Mouse (Mus musculus) mouse embryonic stem cell (cell line): Measurements from ENCODE around the gene Hal.

Experiments
- in situ Hi-C, 2 experiments: fragments of 300-500 bp; cut with MboI; formaldehyde crosslinking; loops; 1 replicate in 1 of 2; 3 replicates in 1 of 2; pipeline ENCODE4 v1.14.3; 2019 to 2020; ENCODE audit warnings: low sequenced_read_pairs in 2 of 2, low pct_unique_long_range_greater_than_20kb in 1 of 2, mixed read lengths in 1 of 2; ENCODE audit not compliant: unreplicated experiment in 1 of 2

Hal gene

DNA sequence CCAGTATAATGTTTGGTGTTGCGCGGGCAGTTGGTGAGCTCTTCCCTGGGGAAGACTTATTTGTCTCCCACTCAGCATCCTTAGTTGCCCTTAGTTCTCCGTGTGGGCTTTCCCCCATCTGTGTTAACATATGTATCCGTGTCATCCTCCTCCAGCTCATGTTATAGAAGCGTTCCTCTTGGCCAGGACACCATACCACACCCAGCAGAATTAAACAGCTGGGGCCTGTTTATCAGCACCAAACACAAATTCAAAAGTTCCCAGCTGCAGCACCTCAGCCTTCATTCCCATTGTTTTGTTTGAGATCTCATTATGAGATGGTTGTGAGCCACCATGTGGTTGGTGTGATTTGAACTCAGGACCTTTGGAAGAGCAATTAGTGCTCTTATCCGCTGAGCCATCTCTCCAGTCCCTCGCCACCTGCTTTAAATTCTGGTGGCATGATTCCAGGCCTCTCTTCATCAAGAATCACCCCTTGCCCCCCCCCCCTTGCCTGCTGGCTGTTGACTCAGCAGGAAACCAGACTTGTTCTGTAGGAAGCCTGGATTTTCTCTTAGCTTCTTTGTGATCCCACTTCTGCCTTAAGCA, 19.9 kb downstream of the Hal start:
- in situ Hi-C loops = no loop called here

DNA sequence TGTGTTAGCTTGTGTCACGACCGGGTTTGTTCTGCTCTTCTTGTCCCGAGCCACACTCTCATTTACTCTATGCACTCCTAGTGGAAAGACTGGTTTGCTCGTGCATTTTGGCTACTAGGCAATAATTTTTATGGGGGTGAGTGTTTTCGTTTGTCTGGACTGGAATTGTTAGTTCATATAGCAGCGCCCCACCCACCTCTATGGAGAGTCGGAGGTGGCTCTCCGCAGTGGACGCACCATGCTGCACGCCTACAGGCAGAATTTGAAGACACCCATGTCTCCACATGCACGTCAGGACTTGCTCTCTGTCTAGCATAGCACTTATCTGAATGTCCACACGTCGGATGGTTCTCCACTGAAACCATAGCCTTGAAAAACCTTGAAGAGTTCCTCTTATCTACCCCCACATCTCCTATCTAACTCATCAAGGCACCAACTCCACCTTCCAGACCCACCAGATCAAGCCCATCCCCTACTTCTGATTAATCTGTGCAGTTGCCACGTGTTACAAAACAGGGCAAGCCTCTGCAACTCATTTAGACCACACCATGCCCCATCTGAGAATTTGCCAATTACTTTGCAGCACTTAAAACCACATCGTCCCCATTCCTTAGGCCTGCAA, 21.1 kb downstream of the Hal start:
- in situ Hi-C loops = no loop called here

DNA sequence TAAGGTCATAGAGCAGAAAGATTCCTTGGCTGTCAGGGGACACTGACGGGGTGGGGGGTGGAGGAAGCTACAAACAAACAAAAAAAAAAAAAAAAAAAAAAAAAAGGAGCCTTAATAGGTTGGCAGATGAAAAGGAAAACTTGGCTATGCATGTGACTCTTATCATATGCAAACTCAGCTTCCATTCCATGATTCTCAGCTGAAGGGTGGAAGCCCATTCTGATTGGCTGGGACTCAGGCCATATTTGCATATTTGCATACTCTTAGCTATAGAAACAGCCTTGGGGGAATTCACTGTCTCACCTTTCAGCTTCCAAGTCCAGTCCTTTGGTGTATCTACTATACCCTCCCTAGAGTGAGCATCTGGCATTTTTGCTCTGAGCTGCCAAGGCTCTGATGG, 26.9 kb downstream of the Hal start:
- in situ Hi-C loops = no loop called here

DNA sequence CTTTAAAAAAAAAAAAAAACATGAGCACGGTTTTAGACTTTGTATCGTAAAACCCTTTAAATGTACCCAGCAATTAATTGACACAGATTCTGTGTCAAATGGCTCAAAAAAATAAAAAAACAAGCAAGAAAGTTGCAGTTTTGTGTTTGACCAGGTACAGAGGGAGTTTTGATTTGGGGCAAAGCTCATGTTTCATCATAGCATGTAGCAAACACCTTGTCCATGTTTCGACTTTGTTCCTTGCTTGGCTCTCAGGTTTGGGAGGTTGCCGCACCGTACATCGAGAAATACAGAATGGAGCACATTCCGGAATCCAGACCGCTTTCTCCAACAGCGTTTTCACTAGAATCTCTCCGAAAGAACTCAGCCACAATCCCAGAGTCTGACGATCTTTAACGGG, 27.4 kb downstream of the Hal start:
- in situ Hi-C loops = no loop called here

DNA sequence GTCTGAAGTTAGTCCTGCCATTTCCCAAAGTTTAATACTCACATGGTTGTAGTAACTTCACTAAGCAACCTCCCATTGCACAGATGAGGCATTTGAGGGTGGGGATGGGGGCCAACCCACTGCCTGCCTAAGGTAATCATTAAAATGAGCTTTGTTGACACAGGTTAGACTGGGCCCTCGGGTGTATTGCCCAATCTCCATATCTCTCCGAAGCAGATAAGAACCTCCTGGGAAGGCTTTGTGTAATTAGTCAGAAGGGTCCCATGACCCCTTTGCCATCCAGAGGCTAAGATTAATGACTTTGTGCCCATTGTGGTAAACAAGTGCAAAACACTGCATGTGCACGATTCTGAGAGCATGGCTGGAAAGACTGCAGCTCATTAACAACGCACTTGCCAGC, 29.2 kb downstream of the Hal start:
- in situ Hi-C loops = no loop called here

DNA sequence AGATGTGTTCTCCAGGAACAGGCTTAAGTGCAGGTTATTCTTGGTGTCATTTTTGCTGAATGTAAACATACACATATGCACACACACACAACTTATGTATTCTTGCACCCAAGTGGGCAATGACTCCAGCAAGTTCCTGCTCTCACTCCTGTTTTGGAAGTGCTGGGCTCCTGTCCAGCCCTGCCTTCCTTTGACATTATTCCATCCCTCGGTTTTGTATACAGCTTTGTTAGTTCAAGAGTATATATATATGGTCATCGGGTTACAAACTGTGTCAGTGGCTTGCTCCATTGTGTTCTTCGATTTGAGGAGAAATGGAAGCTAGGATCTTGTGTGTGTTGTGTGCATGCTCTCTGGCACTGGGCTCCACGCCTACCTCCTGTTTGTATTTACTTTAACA, 29.6 kb downstream of the Hal start:
- in situ Hi-C loops = no loop called here

DNA sequence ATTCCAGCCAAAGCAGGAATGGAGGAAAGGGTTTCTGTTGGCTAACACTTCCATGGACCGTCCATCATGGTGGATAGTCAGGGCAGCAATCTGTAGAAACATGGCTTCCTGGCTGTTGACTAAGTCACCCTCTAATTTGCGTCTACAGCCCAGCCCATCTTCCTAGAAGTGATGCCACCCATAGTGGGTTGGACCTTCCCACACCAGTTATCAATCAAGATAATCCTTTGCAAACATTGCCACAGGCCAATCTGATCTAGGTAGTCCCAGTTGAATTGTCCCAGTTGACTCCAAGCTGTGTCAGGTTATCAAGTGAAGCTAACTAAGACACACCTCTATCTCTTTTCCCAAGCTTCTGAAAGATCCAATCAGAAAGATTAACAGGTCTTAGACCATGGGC, 30.1 kb downstream of the Hal start:
- in situ Hi-C loops = no loop called here

DNA sequence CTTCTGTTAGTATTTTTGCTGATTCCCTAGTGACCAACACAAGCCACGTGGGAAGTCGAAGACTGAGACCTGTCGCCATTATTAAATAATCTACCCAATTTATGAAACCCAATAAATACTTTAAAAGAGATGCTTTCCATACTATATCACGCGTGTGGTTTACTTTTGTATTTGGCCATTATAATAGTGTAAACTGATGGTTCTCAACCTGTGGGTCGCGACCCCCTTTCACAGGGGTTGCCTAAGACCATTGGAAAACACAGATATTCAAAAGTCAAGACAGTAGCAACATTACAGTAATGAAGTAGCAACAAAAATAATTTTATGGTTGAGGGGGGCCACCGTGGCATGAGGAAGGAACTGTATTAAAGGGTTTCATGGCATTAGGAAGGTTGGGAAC, 30.6 kb downstream of the Hal start:
- in situ Hi-C loops = no loop called here

DNA sequence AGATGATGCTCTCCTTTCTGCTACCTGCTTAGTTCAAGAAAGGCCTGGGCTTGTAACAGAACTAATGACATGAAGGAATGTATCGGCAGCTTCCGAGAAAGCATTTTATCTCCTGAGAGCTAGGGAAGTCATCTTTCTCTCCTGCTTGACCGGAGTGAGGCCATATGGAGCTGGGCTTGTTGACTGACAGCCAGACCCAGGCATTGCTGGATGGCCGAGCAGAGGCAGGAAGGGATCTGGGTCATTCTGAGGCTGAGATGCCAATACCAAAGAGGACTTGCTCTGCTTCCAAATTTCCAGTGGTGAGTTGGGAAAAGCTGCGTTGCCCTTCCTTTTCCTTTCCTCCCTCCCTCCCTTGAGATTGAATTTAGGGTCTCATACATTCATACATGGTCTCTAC, 31.2 kb downstream of the Hal start:
- in situ Hi-C loops = no loop called here

DNA sequence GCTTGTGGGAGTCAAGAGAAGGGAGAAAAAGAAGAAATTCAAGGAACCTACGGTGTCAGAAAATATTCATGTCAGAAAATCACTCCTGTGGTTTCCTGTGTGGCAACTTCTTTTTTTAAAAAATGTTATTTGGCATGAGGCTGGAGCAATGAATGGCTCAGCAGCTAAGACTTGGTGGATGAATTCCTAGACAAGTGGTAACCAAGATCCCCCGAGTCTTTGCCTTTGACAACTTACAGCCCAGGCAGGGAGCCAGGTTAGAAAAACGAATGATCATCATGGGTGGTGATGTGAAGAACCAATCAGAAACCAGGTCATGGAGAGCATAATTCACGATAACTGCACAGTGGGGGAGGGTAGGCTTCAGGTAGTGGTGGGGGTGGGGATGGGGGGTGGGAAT, 32.4 kb downstream of the Hal start:
- in situ Hi-C loops = no loop called here

DNA sequence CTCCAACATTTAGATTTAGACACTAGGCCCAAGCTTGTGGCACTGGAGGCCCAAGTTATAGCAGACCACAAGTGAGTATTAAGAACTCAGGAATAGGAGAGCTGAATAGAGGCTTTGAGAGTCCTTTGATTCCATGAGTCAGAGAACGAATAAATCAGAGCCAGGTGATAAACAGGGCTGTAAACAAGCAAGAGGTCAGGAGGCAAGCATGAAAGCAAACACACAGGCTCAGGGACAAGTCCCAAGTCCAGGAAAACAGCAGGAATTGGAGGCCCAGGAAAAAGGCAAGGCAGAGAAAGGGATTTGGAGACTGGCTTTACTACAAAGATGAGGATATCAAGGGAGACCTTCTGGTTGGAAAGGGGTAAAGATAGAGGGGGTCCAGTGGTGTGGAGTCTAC, 36.8 kb downstream of the Hal start:
- in situ Hi-C loops = no loop called here

DNA sequence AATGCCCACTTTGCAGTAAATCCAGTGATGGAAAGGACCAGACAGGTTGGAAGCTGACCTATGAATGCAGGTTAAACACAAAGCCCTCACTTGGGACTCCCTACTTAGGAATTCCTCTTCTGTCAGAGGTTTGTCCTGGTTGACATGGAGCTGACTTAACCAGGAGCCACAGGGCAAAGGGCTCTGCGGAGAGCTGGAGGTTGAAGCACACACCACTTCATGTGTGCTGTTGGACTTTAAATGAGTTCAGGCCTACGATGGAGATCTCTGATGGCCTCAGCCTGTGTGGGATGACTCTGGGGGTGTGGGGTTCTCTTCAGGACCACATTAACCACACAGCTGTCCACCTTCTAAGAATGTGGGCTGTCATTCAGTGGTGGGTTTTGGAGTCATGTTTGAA, 49.7 kb downstream of the Hal start:
- in situ Hi-C loops = no loop called here

DNA sequence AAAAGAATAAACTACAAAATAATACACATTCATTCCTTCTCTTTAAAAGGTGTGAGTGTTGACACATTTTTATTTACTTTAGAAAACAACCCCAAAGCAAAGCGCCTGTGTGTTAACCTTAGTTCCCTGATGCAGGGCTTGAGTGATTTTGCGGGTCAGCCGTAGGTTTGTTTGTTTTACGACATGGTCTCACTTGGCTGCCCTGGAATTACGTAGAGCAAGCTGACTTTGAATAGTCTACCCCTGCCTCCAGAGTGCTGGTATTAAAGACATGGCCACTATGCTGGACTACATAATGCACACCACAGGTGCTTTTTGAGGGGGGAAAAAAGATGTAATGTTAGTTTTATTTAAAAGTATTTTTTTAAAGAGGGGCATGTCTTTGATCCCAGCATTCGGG, 50.2 kb downstream of the Hal start:
- in situ Hi-C loops = no loop called here

DNA sequence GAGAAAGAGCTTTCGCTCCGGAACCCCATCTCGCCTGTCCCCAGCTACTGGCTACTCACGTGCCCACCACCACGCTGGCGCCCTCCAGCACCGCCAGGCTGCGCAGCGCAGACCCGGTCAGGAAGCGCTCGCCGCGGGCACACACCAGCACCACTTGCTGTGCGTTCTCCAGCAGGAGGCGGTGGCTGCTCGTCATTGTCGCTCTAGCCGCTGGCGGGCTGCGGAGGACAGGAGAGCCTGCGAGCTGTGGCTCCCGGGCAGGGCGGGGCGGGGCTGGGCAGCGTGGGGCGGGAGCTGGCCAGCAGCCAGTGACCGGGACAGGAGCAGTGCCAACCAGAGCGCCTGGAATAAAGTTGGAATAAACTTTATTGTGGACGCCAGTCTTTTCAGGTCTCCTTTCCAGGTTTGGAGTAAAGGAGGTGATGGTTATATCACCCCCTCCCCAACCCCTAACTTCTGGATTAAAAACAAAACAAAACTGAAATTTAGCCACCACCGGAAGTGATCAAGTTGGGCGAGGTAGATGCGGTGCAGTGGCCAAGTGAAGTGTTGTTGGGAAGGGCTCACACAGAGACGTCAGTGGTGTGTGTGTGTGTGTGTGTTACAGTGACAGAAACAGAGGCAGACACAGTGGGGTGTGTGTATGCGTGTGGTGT, 51.3 kb downstream of the Hal start, which contains the start of gene Amdhd1:
Gene Amdhd1, minus strand, starts transcription at position 259 of the 656 bp plus-strand sequence.
- in situ Hi-C loops = no loop called here

DNA sequence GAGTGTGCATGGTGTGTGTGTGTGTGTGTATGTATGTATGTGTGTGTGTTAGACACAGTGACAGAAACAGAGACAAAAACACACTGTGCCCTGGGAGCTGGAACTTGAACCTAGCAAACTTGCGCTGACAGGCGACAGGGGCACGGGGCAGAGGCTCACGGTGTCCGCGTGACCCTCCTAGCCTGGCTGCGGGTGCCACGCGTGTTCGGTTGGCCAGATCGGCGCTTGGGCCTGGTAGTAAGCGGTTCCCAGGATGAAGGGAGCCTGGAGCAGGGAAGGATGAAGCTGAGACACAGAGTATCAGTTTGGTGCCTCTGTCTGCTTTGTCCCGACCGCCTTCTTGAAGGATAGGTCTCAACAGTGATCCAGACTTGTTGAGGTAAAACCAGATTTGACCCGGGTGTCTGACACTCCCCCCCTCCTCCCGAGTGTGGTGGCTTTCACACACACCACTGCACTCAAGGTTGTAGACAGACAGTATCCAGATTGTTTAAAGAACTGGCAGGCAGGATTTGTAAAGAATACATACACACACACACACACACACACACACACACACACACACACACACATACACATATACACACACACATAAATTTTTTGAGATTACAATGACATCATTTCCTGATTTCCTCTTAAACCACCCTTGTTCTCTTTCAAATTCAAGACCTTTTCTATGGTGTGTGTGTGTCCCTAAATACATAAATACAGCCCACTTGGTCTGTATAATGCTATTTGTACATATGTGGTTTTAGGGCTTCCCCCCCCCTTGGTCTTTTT, 52.1 kb downstream of the Hal start, which contains the start of gene Ccdc38:
Gene Ccdc38, plus strand, starts transcription at position 202 of the 780 bp plus-strand sequence.
- in situ Hi-C loops = no loop called here

DNA sequence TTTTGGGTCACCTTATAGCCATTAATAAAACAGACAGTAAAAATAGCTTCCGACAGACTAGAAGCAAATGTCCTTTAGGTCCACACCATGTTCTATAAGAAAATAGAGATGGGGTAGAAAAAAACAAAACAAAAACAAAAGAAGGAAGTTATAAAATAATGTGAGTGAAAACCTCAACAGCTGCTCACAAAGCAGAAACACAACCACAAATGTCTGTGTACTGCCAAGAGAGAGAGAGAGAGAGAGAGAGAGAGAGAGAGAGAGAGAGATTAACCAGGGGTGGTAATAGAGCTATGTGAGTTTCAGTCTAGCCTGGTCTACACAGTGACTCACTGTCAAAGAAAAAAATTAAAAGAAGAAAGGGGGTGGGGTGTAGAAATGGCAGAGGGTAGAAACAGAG, 53.0 kb downstream of the Hal start:
- in situ Hi-C loops = no loop called here

DNA sequence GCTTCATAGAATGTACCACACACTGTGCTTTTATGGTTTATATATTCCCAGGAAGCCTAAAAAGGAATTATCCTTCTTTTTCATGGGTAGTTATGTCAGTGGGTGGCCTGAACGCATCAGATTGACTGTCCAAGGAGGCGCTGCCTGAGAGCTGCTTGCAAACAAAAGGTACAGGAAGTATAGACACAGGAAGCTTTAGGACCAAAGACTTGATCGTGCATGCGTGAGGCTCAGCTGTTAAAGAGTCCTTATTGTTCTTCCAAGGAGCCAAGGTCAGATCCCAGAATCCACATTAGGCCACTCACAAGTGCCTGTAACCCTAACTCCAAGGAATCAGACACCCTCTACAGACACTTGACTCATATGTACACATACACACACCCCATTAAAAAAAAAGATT, 53.8 kb downstream of the Hal start:
- in situ Hi-C loops = no loop called here

DNA sequence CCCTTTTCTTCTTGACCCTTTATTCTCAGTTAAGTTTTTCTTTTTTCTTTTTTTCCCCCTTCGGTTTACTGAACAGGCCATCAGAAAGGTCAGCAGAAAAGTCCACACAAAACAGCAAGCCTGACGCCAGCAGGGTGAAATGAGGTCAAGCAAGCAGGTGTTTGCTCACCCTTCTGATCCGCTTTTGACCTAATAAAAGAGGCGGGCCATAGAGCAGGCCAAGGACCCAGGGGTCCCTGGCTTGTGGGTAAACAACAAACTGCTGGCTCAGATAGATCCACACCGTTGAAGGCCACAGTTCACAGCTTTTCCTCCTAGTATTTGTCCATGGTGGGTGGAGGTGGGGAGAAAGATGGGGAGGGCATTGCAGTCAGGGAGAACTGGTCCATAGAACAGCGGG, 54.6 kb downstream of the Hal start:
- in situ Hi-C loops = no loop called here

DNA sequence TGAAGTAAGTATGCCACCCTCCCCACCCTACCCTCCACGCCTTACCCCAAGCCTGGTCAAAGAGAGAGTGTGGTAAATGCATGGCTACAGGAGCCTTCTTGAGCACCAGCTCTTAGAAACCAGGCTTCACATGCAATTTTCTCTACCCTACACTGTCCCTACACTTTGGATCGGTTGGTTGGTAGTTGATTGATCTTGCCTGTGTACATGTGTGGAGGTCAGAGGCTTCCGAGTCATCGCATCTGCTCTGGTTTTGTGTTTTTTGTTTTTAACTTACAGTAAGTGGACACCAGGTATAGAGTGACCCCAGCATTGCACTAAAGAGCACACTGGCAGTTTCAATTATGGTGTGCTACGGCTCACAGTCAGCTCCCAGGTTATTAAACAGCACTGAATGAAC, 55.6 kb downstream of the Hal start:
- in situ Hi-C loops = no loop called here
